Mouse (Mus musculus) lung, adult 2 months (tissue): ENCODE results near the gene Rcn2. TPM values are rescaled to one million over a fixed set of nuclear protein-coding genes. Genes with fewer than 3 reads are reported as not detected.

Source experiments
- DNase-seq: peaks from one replicate; pipeline ENCODE4 v3.0.0; 2022
- H3K4me1 ChIP-seq: fragments of 200-500 bp; 2 replicates; pipeline ENCODE4 v1.6.1; 2011; ENCODE audit warnings: low read length; ENCODE audit not compliant: control insufficient read depth, insufficient read depth
- H3K4me3 ChIP-seq: fragments of 200-500 bp; replicated peaks from 2 replicates; pipeline ENCODE3; 2011; ENCODE audit warnings: low read depth, mild to moderate bottlenecking, control low read depth, low read length; ENCODE audit errors: extremely low read depth
- CTCF ChIP-seq: fragments of 200-500 bp; IDR thresholded peaks from 2 replicates; pipeline ENCODE4 v1.5.1; 2011; ENCODE audit warnings: mild to moderate bottlenecking, low read length, control low read depth; ENCODE audit not compliant: insufficient read depth
- POLR2A ChIP-seq: fragments of 200-500 bp; IDR thresholded peaks from 2 replicates; pipeline ENCODE4 v1.6.1; 2011; ENCODE audit warnings: low read depth, mild to moderate bottlenecking, control low read depth, low read length, borderline replicate concordance; ENCODE audit errors: extremely low read depth
- WGBS: fragments of 180-500 bp; shearing (Covaris S2); methylation state at CpG from one replicate; pipeline ENCODE4 v1.1.7; 2018; 5-methylcytosine and 5-hydroxymethylcytosine counted together
- polyA plus RNA-seq: library from polyadenylated mRNA; depleted of rRNA; stranded (reverse); fragments of >200 nt; gene quantifications from 2 replicates; pipeline ENCODE4 v1.2.3, GENCODE M21; 2012; rRNA removed

Rcn2 gene
- polyA plus RNA-seq, 1 experiment = 62.3 TPM

DNA sequence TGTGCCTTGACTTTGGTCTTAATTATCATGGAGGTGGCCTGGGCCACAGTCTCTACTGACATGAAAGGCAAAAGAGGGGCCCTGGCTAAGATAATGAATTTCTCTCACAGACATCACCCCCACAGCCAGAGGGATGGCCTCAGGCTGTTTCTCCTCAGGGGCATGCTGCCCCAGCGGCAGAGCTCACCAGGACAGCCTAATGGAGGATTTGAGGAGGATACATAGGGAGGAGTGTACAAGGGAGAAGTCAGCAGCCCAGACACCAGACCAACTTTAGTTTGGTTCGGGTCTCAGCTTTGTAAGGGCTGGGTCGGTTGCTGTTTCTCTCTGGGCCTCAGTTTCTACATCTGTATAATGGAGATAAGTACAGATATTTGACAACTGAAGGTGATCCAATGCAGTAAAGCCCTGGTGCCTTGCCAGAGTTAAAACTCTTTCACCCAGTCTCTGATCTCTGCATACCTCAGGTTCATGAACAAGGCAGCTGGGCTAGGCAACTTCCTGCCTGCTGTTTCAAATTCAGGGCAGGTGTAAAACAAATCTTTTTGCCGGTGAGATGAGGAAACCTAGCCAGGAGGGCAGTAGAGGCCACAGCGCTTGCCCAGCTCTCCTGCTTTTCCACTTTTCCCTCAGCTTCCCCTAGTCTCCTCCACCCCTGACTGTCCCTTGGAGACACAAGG is 49.0 kb downstream of the Rcn2 start:
- DNase-seq = no peak
- Histone ChIP-seq H3K4me3 (no peak overlapping the region), H3K4me1 (no peaks in the 10 kb centered on the region)
- WGBS = 60% methylated on average over 5 of the region's 5 CpGs
- no peak for TF ChIP-seq POLR2A
- no peak for TF ChIP-seq CTCF

DNA sequence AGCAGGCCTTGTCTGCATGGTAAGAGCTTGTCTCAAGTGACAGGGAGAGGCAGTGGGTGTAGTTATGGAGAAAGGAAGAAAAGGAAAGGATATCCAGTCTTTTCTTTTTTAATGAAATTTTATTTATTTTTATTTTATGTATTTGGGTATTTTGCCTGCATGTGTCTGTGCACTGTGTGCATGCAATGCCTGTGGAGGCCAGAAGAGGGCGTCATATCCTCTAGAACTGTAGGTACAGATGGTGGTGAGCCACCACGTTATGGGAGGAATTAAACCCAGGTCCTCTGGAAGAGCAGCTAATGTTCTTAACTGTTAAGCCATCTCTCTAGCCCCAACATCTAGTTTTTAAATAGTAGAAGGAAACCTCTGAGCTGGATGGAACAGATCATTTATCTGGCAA is 50.5 kb downstream of the Rcn2 start:
- WGBS = 55% methylated on average over 2 of the region's 2 CpGs
- DNase-seq = no peak
- TF ChIP-seq CTCF (peak; percentile 25), POLR2A (no peak)
- no peaks in the 10 kb centered on the region for H3K4me1 ChIP-seq
- H3K4me3 ChIP-seq = no peak overlapping the region

DNA sequence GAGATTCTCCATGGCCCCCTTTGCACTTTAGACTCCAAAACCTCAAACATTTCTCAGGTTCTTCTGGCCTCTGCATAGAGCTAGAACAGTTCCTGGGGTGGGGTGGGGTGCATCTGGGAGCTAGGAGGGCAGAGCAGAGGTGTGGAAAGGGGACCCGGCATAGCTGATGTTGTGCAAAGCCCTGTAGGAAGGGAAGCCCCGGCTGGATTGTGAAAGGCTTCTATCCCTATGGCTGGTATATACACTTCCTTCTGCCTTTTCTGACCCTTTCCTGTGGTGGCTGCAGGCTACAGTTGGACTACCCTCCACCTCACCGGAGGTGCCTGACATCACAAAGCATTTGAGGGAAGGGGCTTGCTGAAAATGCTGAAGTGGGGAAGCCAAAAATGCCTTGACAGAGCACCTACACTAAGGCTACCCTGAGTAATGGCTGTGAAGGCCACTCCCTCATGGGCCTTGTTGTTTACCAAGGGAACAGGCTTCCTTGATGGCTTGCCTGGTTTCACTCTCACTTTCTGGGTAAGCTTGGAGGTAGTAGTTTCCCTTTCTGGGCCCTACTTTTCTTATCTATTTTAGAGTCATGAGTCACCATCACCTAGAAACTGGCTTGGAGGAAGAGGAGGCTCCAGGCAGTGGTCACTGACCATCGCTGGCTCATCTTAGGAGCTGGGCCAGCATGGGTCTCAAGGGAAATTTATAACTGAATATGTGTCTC is 56.1 kb downstream of the Rcn2 start:
- no peak overlapping the region for H3K4me3 ChIP-seq
- WGBS = 70% methylated on average over 4 of the region's 4 CpGs
- DNase-seq = no peak
- no peak for TF ChIP-seq CTCF
- no peak for TF ChIP-seq POLR2A
- H3K4me1 ChIP-seq = no peaks in the 10 kb centered on the region; the same call in 1 of the 2 replicates

- no peak for TF ChIP-seq CTCF
- TF ChIP-seq POLR2A = no peak
- Histone ChIP-seq H3K4me1 (no peaks in the 10 kb centered on the region; the same call in 1 of the 2 replicates), H3K4me3 (no peak overlapping the region)
- 57% methylated on average over 7 of the region's 7 CpGs for WGBS
- no peak for DNase-seq
Observed at GRCm38 (mm10) chr9:56100041-56100522, 58.4 kb downstream of the Rcn2 start.

DNA sequence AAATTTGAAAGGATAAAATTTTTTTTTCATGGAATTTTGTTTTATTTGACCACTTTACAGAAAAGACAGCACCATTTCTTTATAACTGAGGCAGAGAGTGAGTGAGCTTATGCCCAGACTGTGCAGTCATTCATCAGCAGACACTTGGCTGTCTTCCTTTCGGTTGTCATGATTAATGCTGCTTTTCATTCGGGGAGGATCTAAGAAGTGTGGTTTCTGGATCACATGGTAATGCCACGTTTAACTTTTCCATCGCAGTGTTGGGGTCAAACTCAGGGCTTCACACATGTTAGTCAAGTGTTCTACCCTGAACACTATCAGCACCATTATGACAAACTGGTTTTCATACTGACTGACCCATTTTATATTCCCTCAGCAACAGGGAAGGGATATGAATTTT is 59.4 kb downstream of the Rcn2 start:
- no peak overlapping the region for H3K4me3 ChIP-seq
- no peak for TF ChIP-seq CTCF
- TF ChIP-seq POLR2A = no peak
- no peak for DNase-seq
- H3K4me1 ChIP-seq = no peaks in the 10 kb centered on the region; the same call in 1 of the 2 replicates
- WGBS = 18% methylated on average over 4 of the region's 4 CpGs

- TF ChIP-seq CTCF (no peak), POLR2A (no peak)
- Histone ChIP-seq H3K4me3 (no peak overlapping the region), H3K4me1 (no peaks in the 10 kb centered on the region)
- DNase-seq = no peak
- 52% methylated on average over 7 of the region's 7 CpGs for WGBS
Observed at GRCm38 (mm10) chr9:56104921-56105320, 63.3 kb downstream of the Rcn2 start.

- DNase-seq = no peak
- TF ChIP-seq CTCF (no peak), POLR2A (no peak)
- no peaks in the 10 kb centered on the region for H3K4me1 ChIP-seq
- no peak overlapping the region for H3K4me3 ChIP-seq
- 76% methylated on average over 6 of the region's 6 CpGs for WGBS
Observed at GRCm38 (mm10) chr9:56106274-56107072, 64.8 kb downstream of the Rcn2 start.

GRCm38 (mm10) chr9:56107527-56107926 is 65.9 kb downstream of the Rcn2 start:
- TF ChIP-seq CTCF (no peak), POLR2A (no peak)
- 73% methylated on average over 6 of the region's 6 CpGs for WGBS

DNA sequence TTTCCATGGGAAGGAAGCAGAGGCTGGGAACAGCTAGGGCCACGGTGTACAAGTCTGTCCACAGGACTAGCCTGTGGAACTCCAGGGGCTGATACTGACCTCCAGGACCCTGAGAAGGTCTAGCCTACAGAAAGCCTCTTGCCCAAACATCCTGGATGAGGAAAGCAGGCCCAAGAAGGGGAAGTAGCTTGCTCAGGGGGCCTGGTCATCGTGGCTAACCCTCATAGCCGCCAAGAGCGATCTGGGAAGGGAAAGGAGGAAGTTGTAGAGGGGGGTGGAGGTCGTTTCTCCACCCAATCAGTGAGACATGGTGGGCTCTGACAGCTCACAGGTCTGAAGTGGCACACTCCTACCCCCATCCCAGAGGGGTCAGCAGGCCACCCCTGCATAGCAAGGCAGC is 66.5 kb downstream of the Rcn2 start:
- no peaks in the 10 kb centered on the region for H3K4me1 ChIP-seq
- DNase-seq = no peak
- 62% methylated on average over 5 of the region's 5 CpGs for WGBS
- no peak overlapping the region for H3K4me3 ChIP-seq
- TF ChIP-seq POLR2A (no peak), CTCF (no peak)

More at GRCm38 (mm10) chr9:56107527-56107926, 65.9 kb downstream of the Rcn2 start:
- DNase-seq = no peak
- Histone ChIP-seq H3K4me3 (no peak overlapping the region), H3K4me1 (no peaks in the 10 kb centered on the region)

Other genes with a start within 250 kb of the Rcn2 start
- 4.3 and 5.9 TPM in 2 replicates for gene Scaper, start 103.7 kb upstream of the Rcn2 start, polyA plus RNA-seq
- gene 4930563M21Rik, start 31.3 kb upstream of the Rcn2 start, polyA plus RNA-seq = not detected in 2 replicates
- 9.5 and 14.5 TPM in 2 replicates for gene Pstpip1, start 48.1 kb downstream of the Rcn2 start, polyA plus RNA-seq
- gene Tspan3, start 123.6 kb downstream of the Rcn2 start, polyA plus RNA-seq = 102 and 109 TPM in 2 replicates